ENCODE assay signal across 11 mouse cellular contexts in the genomic region with DNA sequence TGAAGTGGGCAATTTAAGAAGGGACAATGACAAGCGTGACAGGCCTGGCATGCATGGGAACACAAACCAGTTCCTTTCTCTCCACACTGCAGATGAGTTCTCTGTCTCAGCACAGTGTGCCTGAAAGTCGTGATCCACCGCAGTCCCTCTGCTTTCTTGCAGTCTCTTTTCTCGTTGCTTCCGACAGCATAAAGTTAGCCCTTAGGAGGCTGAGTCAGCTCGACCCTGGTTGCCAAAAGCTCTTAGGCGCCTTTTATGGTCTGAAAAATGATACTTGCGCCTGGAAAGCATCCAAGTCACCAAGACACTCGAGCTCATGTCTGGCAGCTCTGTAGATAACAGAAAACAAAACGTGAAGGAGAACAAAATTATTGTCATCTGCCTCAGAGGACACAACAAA. TPM values are rescaled to one million over a fixed set of nuclear protein-coding genes. Genes with fewer than 3 reads are reported as not detected.
DNase-seq lines count a peak whose midpoint lies in the region; ATAC-seq lines count a peak whose summit lies in the region.
"Had no signal": no experiment of that assay in that cellular context is flagged by ENCODE, and none has a peak within 500 bp of the region (broad histone marks: within the 10 kb centered on the region; RNA-seq: fewer than 3 reads in every experiment).

No protein-coding gene starts in this region.

- peaks cover 5% of the 10 kb centered on the region; the same call in 1 of the 2 replicates for H3K4me1 ChIP-seq in kidney, embryonic 16.5 days (ENCODE audit: insufficient read depth, low read length)
- H3K4me1 ChIP-seq: hindbrain, embryonic 15.5 days had no signal

- 34% methylated on average over 10 of the region's 10 CpGs for WGBS in kidney, embryonic 16.5 days

- peak overlapping the region; percentile 62 for H3K27ac ChIP-seq in kidney, embryonic 16.5 days (ENCODE audit: low read length)
- H3K27ac ChIP-seq: hindbrain, embryonic 15.5 days; macrophage had no signal

- no peak overlapping the region for H3K4me3 ChIP-seq in kidney, embryonic 16.5 days (ENCODE audit: low read length)
- H3K4me3 ChIP-seq: hindbrain, embryonic 15.5 days had no signal

- no peaks in the 10 kb centered on the region for H3K27me3 ChIP-seq in kidney, embryonic 16.5 days (ENCODE audit: insufficient read depth, low read length)
- H3K27me3 ChIP-seq: hindbrain, embryonic 15.5 days had no signal

- ATAC-seq in kidney, embryonic 16.5 days (ENCODE audit: low FRiP score, low TSS enrichment), result no peak

- H3K9me3 ChIP-seq in kidney, embryonic 16.5 days (ENCODE audit: low read length), result no peaks in the 10 kb centered on the region
- H3K9me3 ChIP-seq: hindbrain, embryonic 15.5 days had no signal

- H3K9ac ChIP-seq in kidney, embryonic 16.5 days (replicated peaks; ENCODE audit: low read length), result no peak overlapping the region
- H3K9ac ChIP-seq: hindbrain, embryonic 15.5 days had no signal

- H3K4me2 ChIP-seq in kidney, embryonic 16.5 days (replicated peaks; ENCODE audit: low read depth, low read length), result no peak overlapping the region
- H3K4me2 ChIP-seq: hindbrain, embryonic 15.5 days had no signal

- no peaks in the 10 kb centered on the region for H3K36me3 ChIP-seq in kidney, embryonic 16.5 days (ENCODE audit: insufficient read depth, low read length)
- H3K36me3 ChIP-seq: hindbrain, embryonic 15.5 days had no signal

- DNase-seq in kidney, postnatal 4 days, result no peak
- DNase-seq in adrenal gland, postnatal 14 days, result peak; percentile 72
- peak; percentile 31 to 74 for DNase-seq in heart, adult 9 months (ENCODE audit: low spot score in 2 of 2)
- DNase-seq in lung, postnatal 25 days (ENCODE audit: low spot score), result peak; percentile 8
- DNase-seq in right cerebral cortex, postnatal 10 days (ENCODE audit: low spot score in 2 of 2), result no peak
- DNase-seq in T-cell, adult 2 months (ENCODE audit: low spot score), result no peak
- no peak for DNase-seq in frontal cortex, postnatal 25 days (ENCODE audit: low spot score in 2 of 2)
- DNase-seq: cerebellum, adult 18-20 months had no signal

RNA-seq across cellular contexts. Expression of a gene that starts 47.1 kb away (rescaled TPM):
- 74.2 and 77.9 TPM in 2 replicates for polyA plus RNA-seq in kidney, embryonic 16.5 days (2015; fragmentation: Nextera tagmentation; extraction: Ambion mirVana)
- 8.5 and 72.3 TPM in 2 replicates for total RNA-seq in adrenal gland, postnatal 14 days (2021)
- polyA plus RNA-seq: macrophage had no signal

Comparison
In these comparisons a context has a peak if more than half of its experiments do, and no peak if none do; other contexts are left out.
1. DNase-seq: peak in adrenal gland, postnatal 14 days (single experiment), heart, adult 9 months (2 of 2) and lung, postnatal 25 days (single experiment); none in kidney, postnatal 4 days (0 of 2), right cerebral cortex, postnatal 10 days (0 of 2), T-cell, adult 2 months (single experiment) and frontal cortex, postnatal 25 days (0 of 2).